Mouse (Mus musculus) midbrain, postnatal 0 days (tissue): ENCODE results near the gene Def8. TPM values are rescaled to one million over a fixed set of nuclear protein-coding genes. Genes with fewer than 3 reads are reported as not detected.
A peak's percentile ranks its signal among the peaks of the same experiment; 100 is the strongest.
"Not testable (repeated sequence)": the region's sequence is repeated elsewhere in the genome, so short reads cannot be mapped to it uniquely, and the experiment has no call there.

Experiments
- ATAC-seq: fragments of 200-750 bp; cut with Nextera tagmentation; 2 replicates; pipeline ENCODE4 v1.8.0; 2017; ENCODE audit warnings: moderate number of reproducible peaks, mild to moderate bottlenecking, moderate TSS enrichment, moderate library complexity; ENCODE audit not compliant: low FRiP score
- DNase-seq: peaks from one replicate; pipeline ENCODE4 v3.0.0-alpha.2; 2015; ENCODE audit warnings: low spot score
- H3K27ac ChIP-seq: fragments of 300-500 bp; sonication (generic); 2 replicates; pipeline ENCODE4 v1.5.1; 2014; ENCODE audit warnings: low read depth, mild to moderate bottlenecking, low read length, mixed read lengths
- H3K27me3 ChIP-seq: fragments of 300-500 bp; sonication (generic); 2 replicates; pipeline ENCODE4 v1.6.1; 2014; ENCODE audit warnings: low read length, control low read depth, mixed read lengths; ENCODE audit not compliant: insufficient read depth
- H3K36me3 ChIP-seq: fragments of 300-500 bp; sonication (generic); 2 replicates; pipeline ENCODE4 v1.6.1; 2014; ENCODE audit warnings: low read length, control low read depth, mixed read lengths; ENCODE audit not compliant: insufficient read depth
- H3K4me1 ChIP-seq: fragments of 300-500 bp; sonication (generic); 2 replicates; pipeline ENCODE4 v1.6.1; 2014; ENCODE audit warnings: mild to moderate bottlenecking, control low read depth, antibody characterized with exemption, low read length, mixed read lengths; ENCODE audit not compliant: insufficient read depth
- H3K4me2 ChIP-seq: fragments of 300-500 bp; sonication (generic); 2 replicates; pipeline ENCODE4 v1.6.1; 2014; ENCODE audit warnings: low read depth, mild to moderate bottlenecking, low read length, mixed read lengths; ENCODE audit not compliant: poor library complexity, severe bottlenecking
- H3K4me3 ChIP-seq: fragments of 300-500 bp; sonication (generic); 2 replicates; pipeline ENCODE4 v1.5.1; 2014; ENCODE audit warnings: low read depth, mild to moderate bottlenecking, low read length, moderate library complexity
- H3K9ac ChIP-seq: fragments of 300-500 bp; sonication (generic); replicated peaks from 2 replicates; pipeline ENCODE4 v1.6.1; 2014; ENCODE audit warnings: mild to moderate bottlenecking, low read length, moderate library complexity, mixed read lengths; ENCODE audit not compliant: poor library complexity, severe bottlenecking
- H3K9me3 ChIP-seq: fragments of 300-500 bp; sonication (generic); 2 replicates; pipeline ENCODE4 v1.6.1; 2016; ENCODE audit warnings: low read length, control low read depth
- CTCF ChIP-seq: IDR thresholded peaks from 2 replicates; pipeline ENCODE4 v1.5.1; 2016; ENCODE audit warnings: antibody characterized with exemption, mild to moderate bottlenecking
- WGBS: fragments of 180-500 bp; shearing (Covaris S2); extraction: QIAGEN DNeasy Blood & Tissue Kit; methylation state at CpG from one replicate; pipeline ENCODE4 v1.1.7; 2014; 5-methylcytosine and 5-hydroxymethylcytosine counted together
- polyA plus RNA-seq: library from polyadenylated mRNA; unstranded; fragments of >200 nt; fragmentation: Nextera tagmentation; extraction: Ambion mirVana; gene quantifications from 2 replicates; pipeline ENCODE4 v1.2.1, GENCODE M21; 2015
- total RNA-seq: library from RNA; depleted of rRNA; stranded (reverse); fragments of >200 nt; gene quantifications from 2 replicates; pipeline ENCODE4 v1.2.3, GENCODE M21; 2014

Gene Def8
- total and polyA plus RNA-seq, 2 experiments from 2014 or later = 36.4 to 47.6 TPM

DNA sequence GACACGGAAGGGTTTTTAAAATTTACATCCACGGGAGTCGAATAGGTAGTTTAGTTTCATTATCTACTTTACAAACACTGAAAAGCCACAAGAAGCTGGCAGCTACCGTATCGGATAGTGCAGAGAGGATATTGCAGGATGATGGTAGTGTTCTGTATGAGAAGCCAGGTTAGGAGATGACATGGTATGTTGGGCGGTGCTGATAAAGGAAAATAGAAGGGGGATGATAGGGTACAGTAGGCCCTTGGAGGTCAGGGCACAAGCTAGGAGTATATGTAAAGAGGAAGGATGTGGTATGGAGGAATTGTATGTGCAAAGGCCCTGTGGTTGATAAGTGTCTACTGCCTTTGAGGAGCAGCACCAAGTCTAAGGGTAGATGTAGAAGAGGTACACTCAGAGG, 31.2 kb downstream of the Def8 start:
- Histone ChIP-seq H3K4me2 (no peak overlapping the region), H3K27ac (no peak overlapping the region), H3K36me3 (peaks cover 65% of the 10 kb centered on the region), H3K9me3 (no peaks in the 10 kb centered on the region), H3K4me1 (no peaks in the 10 kb centered on the region), H3K4me3 (no peak overlapping the region), H3K27me3 (no peaks in the 10 kb centered on the region), H3K9ac (no peak overlapping the region)
- no peak for TF ChIP-seq CTCF
- no peak for ATAC-seq
- DNase-seq = no peak
- 96% methylated on average over 6 of the region's 6 CpGs for WGBS

- ATAC-seq = no peak
- H3K27ac ChIP-seq = no peak overlapping the region
- H3K4me2 ChIP-seq = no peak overlapping the region
- H3K36me3 ChIP-seq = peaks cover 46% of the 10 kb centered on the region
- H3K4me1 ChIP-seq = no peaks in the 10 kb centered on the region
- WGBS = 91% methylated on average over 4 of the region's 4 CpGs
- no peak for DNase-seq
- H3K9ac ChIP-seq = no peak overlapping the region
- no peak overlapping the region for H3K4me3 ChIP-seq
- no peaks in the 10 kb centered on the region for H3K9me3 ChIP-seq
- TF ChIP-seq CTCF = no peak
- H3K27me3 ChIP-seq = no peaks in the 10 kb centered on the region
These were observed 40.3 kb downstream of the Def8 start for GRCm38 (mm10) chr8:123463651-123464050.

DNA sequence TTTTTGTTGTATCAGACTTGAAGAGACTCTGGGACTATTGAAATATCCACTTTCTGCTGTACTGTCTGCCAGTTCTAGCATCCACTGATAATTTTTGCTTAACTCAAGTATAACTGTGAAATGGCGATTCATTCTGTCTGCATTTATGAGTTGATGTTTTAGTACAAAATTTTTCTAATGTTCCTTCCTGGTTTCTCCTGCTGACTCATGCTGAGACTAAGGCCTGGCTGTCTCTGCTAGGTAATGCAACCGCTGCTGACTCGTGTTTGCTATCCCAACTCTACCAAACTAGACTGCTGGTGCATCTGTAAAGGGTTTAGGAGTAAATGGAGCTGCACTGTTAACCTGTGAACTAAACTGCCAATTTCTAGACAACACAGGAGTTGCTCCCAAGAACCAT, 44.1 kb downstream of the Def8 start:
- 78% methylated on average over 3 of the region's 3 CpGs for WGBS
- Histone ChIP-seq H3K4me2 (no peak overlapping the region), H3K36me3 (peaks cover 16% of the 10 kb centered on the region; the same call in 1 of the 2 replicates), H3K4me3 (no peak overlapping the region), H3K27ac (no peak overlapping the region), H3K27me3 (no peaks in the 10 kb centered on the region), H3K9me3 (no peaks in the 10 kb centered on the region), H3K9ac (no peak overlapping the region), H3K4me1 (no peaks in the 10 kb centered on the region)
- TF ChIP-seq CTCF = no peak
- DNase-seq (no peak), ATAC-seq (no peak)

GRCm38 (mm10) chr8:123472991-123473390, 49.7 kb downstream of the Def8 start:
- not testable (repeated sequence) for H3K9ac ChIP-seq, H3K9me3 ChIP-seq, H3K27ac ChIP-seq, H3K36me3 ChIP-seq, H3K4me1 ChIP-seq, H3K27me3 ChIP-seq, H3K4me3 ChIP-seq, H3K4me2 ChIP-seq, ATAC-seq, DNase-seq
- 81% methylated on average over 6 of the region's 6 CpGs for WGBS

DNA sequence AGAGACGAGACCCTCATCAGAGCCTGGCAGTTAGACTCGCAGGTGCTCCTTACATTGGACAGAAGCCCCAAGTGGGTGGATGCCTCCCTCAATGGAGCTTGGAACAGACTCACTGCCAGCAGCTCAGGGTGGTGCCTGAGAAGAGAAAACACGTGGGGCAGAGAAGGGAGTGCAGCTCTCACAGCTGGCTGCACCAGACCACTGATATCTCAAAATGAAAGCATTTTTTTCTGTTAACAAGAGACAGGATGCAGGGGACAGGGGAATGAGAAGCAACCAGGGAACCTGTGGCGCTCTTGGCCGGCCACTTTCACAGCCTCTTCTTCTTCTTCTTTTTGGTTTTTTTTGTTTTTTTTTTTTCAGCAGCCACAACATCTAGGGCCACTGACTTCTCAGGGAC, 51.2 kb downstream of the Def8 start:
- not testable (repeated sequence) for H3K4me2 ChIP-seq, ATAC-seq, H3K4me1 ChIP-seq, H3K4me3 ChIP-seq, H3K27ac ChIP-seq, DNase-seq, H3K36me3 ChIP-seq, H3K9me3 ChIP-seq, H3K27me3 ChIP-seq, H3K9ac ChIP-seq
- WGBS = 65% methylated on average over 5 of the region's 5 CpGs

DNA sequence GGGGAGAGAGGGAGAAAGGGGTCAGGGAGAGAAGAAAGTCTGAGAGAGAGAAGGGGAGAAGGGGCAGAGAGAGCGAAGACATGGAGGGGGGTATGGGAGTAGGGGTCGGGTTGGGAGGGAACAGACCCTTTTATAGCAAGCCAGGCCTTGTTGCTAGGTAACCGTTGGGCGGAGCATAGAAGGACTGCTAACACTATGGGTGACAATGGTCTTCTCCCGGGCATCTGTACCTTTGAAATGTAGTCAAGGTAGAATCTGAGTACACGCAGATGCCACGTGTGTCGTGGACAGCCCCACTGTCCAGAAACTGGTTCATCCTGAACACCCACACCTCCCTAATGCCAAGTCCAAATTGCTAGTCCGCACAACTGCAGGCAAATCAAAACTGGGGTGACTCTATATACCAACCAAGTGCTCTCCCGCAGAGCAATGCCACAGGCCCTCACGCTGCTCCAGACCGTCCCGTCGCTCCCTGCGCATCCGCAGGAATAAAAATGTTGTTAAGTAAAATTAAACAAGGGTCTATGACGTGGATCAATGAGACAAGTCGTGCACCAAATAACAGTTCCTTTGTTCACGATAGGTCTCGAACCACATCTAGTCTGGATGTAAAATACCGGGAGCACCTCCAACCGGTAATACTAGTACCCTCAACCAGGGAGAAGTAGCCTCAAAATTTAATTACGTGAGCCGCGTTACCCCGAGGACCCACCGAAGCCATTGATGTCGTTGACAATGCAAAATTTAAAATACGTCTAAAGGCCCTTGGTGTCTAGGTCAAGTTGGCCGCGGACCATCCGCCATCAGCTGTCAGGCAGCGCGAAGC, 53.8 kb downstream of the Def8 start:
- Histone ChIP-seq H3K9me3 (no peaks in the 10 kb centered on the region), H3K27me3 (no peaks in the 10 kb centered on the region), H3K36me3 (peaks cover 8% of the 10 kb centered on the region), H3K9ac (peak overlapping the region; percentile 79), H3K27ac (peak overlapping the region; percentile 96), H3K4me1 (peaks cover 10% of the 10 kb centered on the region), H3K4me3 (peak overlapping the region; percentile 74), H3K4me2 (peak overlapping the region; percentile 66)
- peak; percentile 64 for DNase-seq
- WGBS = 6% methylated on average over 34 of the region's 34 CpGs
- peak; percentile 57 for ATAC-seq
- TF ChIP-seq CTCF = no peak
